Mouse (Mus musculus): ENCODE results near the gene Coro1c.

Gene Coro1c

GRCm38 (mm10) chr5:113842244-113842643 is 66.3 kb downstream of the Coro1c start:
- TF ChIP-seq GATA4 (IDR thresholded peaks at IDR 0.05; ENCODE audit: insufficient replicate concordance, low read length), result no peak

- TF ChIP-seq GATA4 (IDR thresholded peaks at IDR 0.05; ENCODE audit: insufficient replicate concordance, low read length), result no peak
These were observed 67.0 kb downstream of the Coro1c start for GRCm38 (mm10) chr5:113841243-113842225.

GRCm38 (mm10) chr5:113840443-113840842 is 68.1 kb downstream of the Coro1c start:
- TF ChIP-seq GATA4 (IDR thresholded peaks at IDR 0.05; ENCODE audit: insufficient replicate concordance, low read length), result no peak

DNA sequence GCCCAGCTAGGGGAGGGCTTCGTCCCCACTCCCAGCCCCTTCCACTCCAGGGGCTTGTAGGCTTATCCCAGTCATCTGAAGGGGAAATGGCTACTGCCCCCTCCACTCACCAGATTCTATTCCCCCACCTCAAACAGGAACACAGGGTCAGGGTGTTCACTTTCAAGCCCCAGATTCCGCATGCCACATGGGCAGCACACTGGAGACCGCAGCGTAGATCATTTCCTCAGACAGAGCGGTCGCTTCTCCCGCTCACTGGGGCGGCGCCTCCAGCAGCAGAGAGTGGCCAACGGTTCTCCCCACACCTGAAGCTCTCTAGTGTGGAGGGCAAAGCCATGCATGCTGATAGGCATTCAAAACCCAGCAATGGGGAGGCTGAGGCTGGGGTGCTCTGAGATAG is 71.6 kb downstream of the Coro1c start:
- no peak for TF ChIP-seq GATA4 (IDR thresholded peaks at IDR 0.05; ENCODE audit: insufficient replicate concordance, low read length)

- no peak for TF ChIP-seq GATA4 (IDR thresholded peaks at IDR 0.05; ENCODE audit: insufficient replicate concordance, low read length)
These were observed 75.1 kb downstream of the Coro1c start for GRCm38 (mm10) chr5:113833316-113833947.

- no peak for TF ChIP-seq GATA4 (IDR thresholded peaks at IDR 0.05; ENCODE audit: insufficient replicate concordance, low read length)
These were observed 76.1 kb downstream of the Coro1c start, which contains the start of gene Selplg for GRCm38 (mm10) chr5:113832490-113832901. Gene Selplg (minus strand): TSS chr5:113832644.

DNA sequence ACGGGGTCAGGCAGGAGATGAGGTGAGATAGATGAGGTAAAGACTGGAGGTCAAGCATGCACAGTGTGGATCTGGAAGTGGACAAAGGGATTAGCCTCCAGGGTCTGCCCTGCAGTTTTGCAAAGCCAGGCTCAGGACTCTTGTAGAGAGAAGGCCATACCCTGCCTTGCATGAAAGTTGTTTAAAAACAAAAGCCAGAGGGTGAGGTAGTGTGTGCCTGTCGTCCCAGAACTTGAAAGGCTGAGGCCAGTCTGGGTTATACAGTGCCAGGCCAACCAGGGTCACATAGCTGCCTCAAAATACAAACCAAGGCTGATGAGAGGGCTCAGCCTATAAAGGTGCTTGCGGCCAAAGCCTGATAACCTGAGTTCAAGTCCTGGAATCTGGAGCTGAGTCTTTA is 76.8 kb downstream of the Coro1c start:
- no peak for TF ChIP-seq GATA4 (IDR thresholded peaks at IDR 0.05; ENCODE audit: insufficient replicate concordance, low read length)

- no peak for TF ChIP-seq GATA4 (IDR thresholded peaks at IDR 0.05; ENCODE audit: insufficient replicate concordance, low read length)
These were observed 77.8 kb downstream of the Coro1c start for GRCm38 (mm10) chr5:113830796-113831195.

- TF ChIP-seq GATA4 (IDR thresholded peaks at IDR 0.05; ENCODE audit: insufficient replicate concordance, low read length), result no peak
These were observed 78.3 kb downstream of the Coro1c start for GRCm38 (mm10) chr5:113830292-113830643.

- TF ChIP-seq GATA4 (IDR thresholded peaks at IDR 0.05; ENCODE audit: insufficient replicate concordance, low read length), result no peak
These were observed 78.8 kb downstream of the Coro1c start for GRCm38 (mm10) chr5:113829566-113830291.

DNA sequence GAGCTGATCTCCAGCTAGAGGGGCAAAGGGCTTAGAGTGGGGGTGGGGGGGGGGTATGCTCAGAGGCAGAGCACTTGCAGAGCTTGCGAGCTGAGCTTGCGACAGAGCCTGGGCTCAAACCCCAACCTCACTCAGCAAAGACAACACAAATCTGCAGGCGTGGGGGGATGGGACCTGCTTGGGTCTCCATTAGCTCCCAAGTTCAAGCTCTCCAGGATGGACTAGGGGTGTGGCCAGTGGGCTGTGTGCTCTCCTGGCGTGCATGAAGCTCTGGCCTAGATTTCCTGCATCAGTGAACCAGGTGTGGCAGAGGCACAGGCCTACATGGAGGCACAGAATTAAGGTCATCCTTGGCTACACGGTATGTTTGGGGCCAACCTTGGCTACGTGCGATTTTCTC is 80.1 kb downstream of the Coro1c start:
- no peak for TF ChIP-seq GATA4 (IDR thresholded peaks at IDR 0.05; ENCODE audit: insufficient replicate concordance, low read length)

- no peak for TF ChIP-seq GATA4 (IDR thresholded peaks at IDR 0.05; ENCODE audit: insufficient replicate concordance, low read length)
These were observed 80.6 kb downstream of the Coro1c start for GRCm38 (mm10) chr5:113827991-113828411.

DNA sequence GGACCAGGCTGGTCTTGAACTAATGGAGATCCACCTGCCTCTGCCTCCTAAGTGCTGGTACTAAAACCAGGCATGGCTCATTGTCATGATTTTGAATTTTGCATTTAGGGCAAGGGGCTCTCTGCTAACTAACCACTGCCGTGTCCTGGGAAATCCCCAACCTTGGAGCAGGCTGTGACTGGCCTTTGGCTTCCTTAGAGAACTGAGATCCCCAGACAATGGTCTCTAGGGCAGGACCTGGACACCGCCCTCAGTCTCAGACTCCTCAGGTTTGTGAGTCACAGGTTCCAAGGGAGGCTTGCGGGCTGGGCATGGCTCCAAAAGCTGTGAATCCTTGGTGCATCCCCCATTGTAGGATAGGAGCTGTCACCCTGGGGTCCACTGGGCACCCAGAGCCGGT is 81.9 kb downstream of the Coro1c start:
- TF ChIP-seq GATA4 (IDR thresholded peaks at IDR 0.05; ENCODE audit: insufficient replicate concordance, low read length), result no peak

GRCm38 (mm10) chr5:113825558-113825957 is 83.0 kb downstream of the Coro1c start:
- no peak for TF ChIP-seq GATA4 (IDR thresholded peaks at IDR 0.05; ENCODE audit: insufficient replicate concordance, low read length)

DNA sequence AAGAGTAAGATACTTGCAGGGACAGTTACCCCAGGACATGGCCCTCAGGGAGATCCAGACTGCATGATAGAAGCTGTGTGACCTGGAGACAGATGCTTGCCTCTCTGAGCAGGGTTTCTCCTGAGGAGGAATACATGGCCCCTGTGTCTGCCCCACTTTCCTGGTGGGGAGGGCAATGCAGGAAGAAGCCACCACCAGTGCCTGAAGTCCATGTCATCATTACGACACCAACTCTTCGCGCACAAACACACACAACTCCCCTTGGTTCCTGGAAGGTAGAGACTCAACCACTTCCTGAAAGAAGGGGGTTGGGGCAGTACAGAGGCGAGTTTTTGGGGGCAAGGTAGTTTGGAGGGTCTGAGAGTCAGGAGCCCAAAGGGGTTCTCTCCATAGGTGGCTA is 84.3 kb downstream of the Coro1c start:
- no peak for TF ChIP-seq GATA4 (IDR thresholded peaks at IDR 0.05; ENCODE audit: insufficient replicate concordance, low read length)
